Mouse (Mus musculus) intestine, embryonic 15.5 days (tissue): ENCODE results near the gene Evi2b. TPM values are rescaled to one million over a fixed set of nuclear protein-coding genes. Genes with fewer than 3 reads are reported as not detected.

ENCODE experiments used
- ATAC-seq: fragments of 200-750 bp; cut with Nextera tagmentation; 2 replicates; pipeline ENCODE4 v1.8.0; 2017; ENCODE audit warnings: moderate TSS enrichment, moderate library complexity
- H3K27ac ChIP-seq: fragments of 300-500 bp; sonication (generic); 2 replicates; pipeline ENCODE4 v1.5.1; 2015; ENCODE audit warnings: mild to moderate bottlenecking, inconsistent platforms
- H3K27me3 ChIP-seq: fragments of 300-500 bp; sonication (generic); replicated peaks from 2 replicates; pipeline ENCODE4 v1.6.1; 2015; ENCODE audit warnings: inconsistent platforms
- H3K36me3 ChIP-seq: fragments of 300-500 bp; sonication (generic); 2 replicates; pipeline ENCODE4 v1.6.1; 2015; ENCODE audit warnings: inconsistent platforms
- H3K4me1 ChIP-seq: fragments of 300-500 bp; sonication (generic); replicated peaks from 2 replicates; pipeline ENCODE4 v1.6.1; 2015; ENCODE audit warnings: inconsistent platforms
- H3K4me2 ChIP-seq: fragments of 300-500 bp; sonication (generic); replicated peaks from 2 replicates; pipeline ENCODE4 v1.6.1; 2015; ENCODE audit warnings: mild to moderate bottlenecking, inconsistent platforms
- H3K4me3 ChIP-seq: fragments of 300-500 bp; sonication (generic); replicated peaks from 2 replicates; pipeline ENCODE4 v1.5.1; 2015; ENCODE audit warnings: inconsistent platforms
- H3K9ac ChIP-seq: fragments of 300-500 bp; sonication (generic); 2 replicates; pipeline ENCODE4 v1.6.1; 2015; ENCODE audit warnings: inconsistent platforms
- H3K9me3 ChIP-seq: fragments of 300-500 bp; sonication (generic); 2 replicates; pipeline ENCODE4 v1.6.1; 2016; ENCODE audit warnings: inconsistent platforms
- WGBS: fragments of 180-500 bp; shearing (Covaris S2); methylation state at CpG from one replicate; pipeline ENCODE4 v1.1.7; 2015; 5-methylcytosine and 5-hydroxymethylcytosine counted together
- polyA plus RNA-seq: library from polyadenylated mRNA; unstranded; fragments of >200 nt; fragmentation: Nextera tagmentation; extraction: Ambion mirVana; gene quantifications from 2 replicates; pipeline ENCODE4 v1.2.1, GENCODE M21; 2015

Gene Evi2b
- polyA plus RNA-seq, 1 experiment from 2014 or later = 1.2 TPM

- Histone ChIP-seq H3K27me3 (no peaks in the 10 kb centered on the region), H3K9me3 (no peaks in the 10 kb centered on the region), H3K4me1 (0 out of 2 replicates have a peak, but pooled peaks cover 4% of the 10 kb centered on the region), H3K4me3 (no peak overlapping the region), H3K36me3 (no peaks in the 10 kb centered on the region), H3K4me2 (no peak overlapping the region), H3K27ac (no peak overlapping the region), H3K9ac (no peak overlapping the region)
- ATAC-seq = no peak
- WGBS = 83% methylated on average over 11 of the region's 11 CpGs
Measured at GRCm38 (mm10) chr11:79530774-79531173, 7.2 kb upstream of the Evi2b start.

- 0 out of 2 replicates have a peak, but pooled peaks cover 4% of the 10 kb centered on the region for H3K4me1 ChIP-seq
- no peaks in the 10 kb centered on the region for H3K9me3 ChIP-seq
- no peak within 1 kb of the TSS for H3K4me2 ChIP-seq
- H3K27me3 ChIP-seq = no peaks in the 10 kb centered on the region
- H3K4me3 ChIP-seq = no peak within 1 kb of the TSS
- ATAC-seq = no peak
- H3K9ac ChIP-seq = no peak within 1 kb of the TSS
- 88% methylated on average over 7 of the region's 7 CpGs for WGBS
- H3K36me3 ChIP-seq = no peaks in the 10 kb centered on the region
- no peak within 1 kb of the TSS for H3K27ac ChIP-seq
Measured at GRCm38 (mm10) chr11:79530333-79530761, 6.8 kb upstream of the Evi2b start, which contains the start of the genes Evi2 and Evi2a. Evi2 (minus strand) TSS chr11:79530589. Evi2a (minus strand) TSS chr11:79530609.

- H3K9me3 ChIP-seq = no peaks in the 10 kb centered on the region
- no peak overlapping the region for H3K27ac ChIP-seq
- no peaks in the 10 kb centered on the region for H3K36me3 ChIP-seq
- ATAC-seq = no peak
- H3K4me2 ChIP-seq = no peak overlapping the region
- H3K27me3 ChIP-seq = no peaks in the 10 kb centered on the region
- no peak overlapping the region for H3K9ac ChIP-seq
- 0 out of 2 replicates have a peak, but pooled peaks cover 4% of the 10 kb centered on the region for H3K4me1 ChIP-seq
- H3K4me3 ChIP-seq = no peak overlapping the region
- WGBS = 83% methylated on average over 2 of the region's 2 CpGs
Measured at GRCm38 (mm10) chr11:79529736-79530135, 6.2 kb upstream of the Evi2b start.

GRCm38 (mm10) chr11:79529226-79529625, 5.7 kb upstream of the Evi2b start:
- WGBS = 97% methylated on average over 6 of the region's 6 CpGs

GRCm38 (mm10) chr11:79528601-79529000, 5.0 kb upstream of the Evi2b start:
- WGBS = 76% methylated on average over 3 of the region's 3 CpGs
- H3K27ac ChIP-seq = no peak overlapping the region
- no peaks in the 10 kb centered on the region for H3K36me3 ChIP-seq
- H3K9ac ChIP-seq = no peak overlapping the region
- no peak overlapping the region for H3K4me3 ChIP-seq
- no peak overlapping the region for H3K4me2 ChIP-seq
- no peaks in the 10 kb centered on the region for H3K9me3 ChIP-seq
- no peak for ATAC-seq
- no peaks in the 10 kb centered on the region for H3K27me3 ChIP-seq
- H3K4me1 ChIP-seq = no peaks in the 10 kb centered on the region

More at GRCm38 (mm10) chr11:79529226-79529625, 5.7 kb upstream of the Evi2b start:
- no peaks in the 10 kb centered on the region for H3K36me3 ChIP-seq
- no peak overlapping the region for H3K9ac ChIP-seq
- H3K4me3 ChIP-seq = no peak overlapping the region
- H3K27me3 ChIP-seq = no peaks in the 10 kb centered on the region
- H3K9me3 ChIP-seq = no peaks in the 10 kb centered on the region
- no peak overlapping the region for H3K4me2 ChIP-seq
- 0 out of 2 replicates have a peak, but pooled peaks cover 4% of the 10 kb centered on the region for H3K4me1 ChIP-seq
- no peak overlapping the region for H3K27ac ChIP-seq
- no peak for ATAC-seq

GRCm38 (mm10) chr11:79527739-79528384, 4.3 kb upstream of the Evi2b start:
- Histone ChIP-seq H3K4me2 (no peak overlapping the region), H3K36me3 (no peaks in the 10 kb centered on the region), H3K27me3 (no peaks in the 10 kb centered on the region), H3K4me3 (no peak overlapping the region), H3K27ac (no peak overlapping the region), H3K9ac (no peak overlapping the region), H3K9me3 (no peaks in the 10 kb centered on the region), H3K4me1 (no peaks in the 10 kb centered on the region)
- WGBS = 82% methylated on average over 5 of the region's 5 CpGs
- no peak for ATAC-seq

GRCm38 (mm10) chr11:79527015-79527738, 3.6 kb upstream of the Evi2b start:
- Histone ChIP-seq H3K4me1 (no peaks in the 10 kb centered on the region), H3K4me3 (no peak overlapping the region), H3K9ac (no peak overlapping the region), H3K4me2 (no peak overlapping the region), H3K27me3 (no peaks in the 10 kb centered on the region), H3K9me3 (no peaks in the 10 kb centered on the region), H3K27ac (no peak overlapping the region), H3K36me3 (no peaks in the 10 kb centered on the region)
- ATAC-seq = no peak
- WGBS = 69% methylated on average over 15 of the region's 15 CpGs

GRCm38 (mm10) chr11:79526549-79526948, 3.0 kb upstream of the Evi2b start:
- Histone ChIP-seq H3K9ac (no peak overlapping the region), H3K9me3 (no peaks in the 10 kb centered on the region), H3K27ac (no peak overlapping the region), H3K36me3 (no peaks in the 10 kb centered on the region), H3K27me3 (no peaks in the 10 kb centered on the region), H3K4me2 (no peak overlapping the region), H3K4me3 (no peak overlapping the region), H3K4me1 (no peaks in the 10 kb centered on the region)
- no peak for ATAC-seq
- WGBS = 85% methylated on average over 3 of the region's 3 CpGs

- no peaks in the 10 kb centered on the region for H3K36me3 ChIP-seq
- no peak for ATAC-seq
- no peak overlapping the region for H3K9ac ChIP-seq
- H3K9me3 ChIP-seq = no peaks in the 10 kb centered on the region
- no peaks in the 10 kb centered on the region for H3K27me3 ChIP-seq
- H3K4me3 ChIP-seq = no peak overlapping the region
- no peak overlapping the region for H3K27ac ChIP-seq
- H3K4me2 ChIP-seq = no peak overlapping the region
- 68% methylated on average over 1 of the region's 1 CpGs for WGBS
- H3K4me1 ChIP-seq = no peaks in the 10 kb centered on the region
Measured at GRCm38 (mm10) chr11:79524310-79524575, 681 bp upstream of the Evi2b start.

- H3K27me3 ChIP-seq = no peaks in the 10 kb centered on the region
- no peaks in the 10 kb centered on the region for H3K36me3 ChIP-seq
- 79% methylated on average over 1 of the region's 1 CpGs for WGBS
- no peak overlapping the region for H3K4me3 ChIP-seq
- H3K9me3 ChIP-seq = no peaks in the 10 kb centered on the region
- ATAC-seq = no peak
- H3K9ac ChIP-seq = no peak overlapping the region
- no peaks in the 10 kb centered on the region for H3K4me1 ChIP-seq
- H3K27ac ChIP-seq = no peak overlapping the region
- H3K4me2 ChIP-seq = no peak overlapping the region
Measured at GRCm38 (mm10) chr11:79522944-79523343, 618 bp downstream of the Evi2b start.

GRCm38 (mm10) chr11:79521930-79522329, 1.6 kb downstream of the Evi2b start:
- no peak overlapping the region for H3K27ac ChIP-seq
- no peaks in the 10 kb centered on the region for H3K27me3 ChIP-seq
- H3K9me3 ChIP-seq = no peaks in the 10 kb centered on the region
- no peak overlapping the region for H3K9ac ChIP-seq
- H3K4me3 ChIP-seq = no peak overlapping the region
- no peaks in the 10 kb centered on the region for H3K36me3 ChIP-seq
- ATAC-seq = no peak
- no peak overlapping the region for H3K4me2 ChIP-seq
- H3K4me1 ChIP-seq = no peaks in the 10 kb centered on the region

- H3K27ac ChIP-seq = no peak overlapping the region
- H3K4me1 ChIP-seq = no peaks in the 10 kb centered on the region
- H3K9ac ChIP-seq = no peak overlapping the region
- H3K9me3 ChIP-seq = no peaks in the 10 kb centered on the region
- H3K4me2 ChIP-seq = no peak overlapping the region
- ATAC-seq = no peak
- no peak overlapping the region for H3K4me3 ChIP-seq
- no peaks in the 10 kb centered on the region for H3K27me3 ChIP-seq
- H3K36me3 ChIP-seq = no peaks in the 10 kb centered on the region
Measured at GRCm38 (mm10) chr11:79520772-79521171, 2.8 kb downstream of the Evi2b start.

GRCm38 (mm10) chr11:79519878-79520291, 3.7 kb downstream of the Evi2b start:
- WGBS = 89% methylated on average over 1 of the region's 1 CpGs
- no peak for ATAC-seq
- no peaks in the 10 kb centered on the region for H3K36me3 ChIP-seq
- H3K4me2 ChIP-seq = no peak overlapping the region
- H3K9ac ChIP-seq = no peak overlapping the region
- no peaks in the 10 kb centered on the region for H3K4me1 ChIP-seq
- H3K9me3 ChIP-seq = no peaks in the 10 kb centered on the region
- H3K27me3 ChIP-seq = no peaks in the 10 kb centered on the region
- no peak overlapping the region for H3K4me3 ChIP-seq
- no peak overlapping the region for H3K27ac ChIP-seq
